Mouse (Mus musculus): Measurements from ENCODE around the gene Tcea3.

Gene Tcea3

GRCm38 (mm10) chr4:136282621-136283480 is 35.3 kb downstream of the Tcea3 start:
- no peak for DNase-seq (ENCODE audit: low spot score)

GRCm38 (mm10) chr4:136283783-136284182 is 36.3 kb downstream of the Tcea3 start:
- no peak for DNase-seq (ENCODE audit: low spot score)

GRCm38 (mm10) chr4:136284455-136284854 is 36.9 kb downstream of the Tcea3 start, which contains the start of gene Zfp46:
Zfp46 (plus strand) TSS chr4:136284683.
- DNase-seq (ENCODE audit: low spot score), result peak; percentile 76

GRCm38 (mm10) chr4:136284891-136285290 is 37.4 kb downstream of the Tcea3 start:
- no peak for DNase-seq (ENCODE audit: low spot score)

- peak; percentile 93 for DNase-seq (ENCODE audit: low spot score)
These were observed 37.9 kb downstream of the Tcea3 start for GRCm38 (mm10) chr4:136285348-136285810.

- peak; percentile 95 for DNase-seq (ENCODE audit: low spot score)
These were observed 38.4 kb downstream of the Tcea3 start for GRCm38 (mm10) chr4:136285811-136286371.

GRCm38 (mm10) chr4:136289918-136290780 is 42.6 kb downstream of the Tcea3 start:
- no peak for DNase-seq (ENCODE audit: low spot score)

GRCm38 (mm10) chr4:136290781-136291595 is 43.5 kb downstream of the Tcea3 start:
- DNase-seq (ENCODE audit: low spot score), result no peak

GRCm38 (mm10) chr4:136291692-136292091 is 44.2 kb downstream of the Tcea3 start:
- DNase-seq (ENCODE audit: low spot score), result no peak

GRCm38 (mm10) chr4:136295941-136296340 is 48.4 kb downstream of the Tcea3 start:
- no peak for DNase-seq (ENCODE audit: low spot score)

- no peak for DNase-seq (ENCODE audit: low spot score)
These were observed 54.9 kb downstream of the Tcea3 start for GRCm38 (mm10) chr4:136302462-136302861.

GRCm38 (mm10) chr4:136304181-136304580 is 56.7 kb downstream of the Tcea3 start:
- DNase-seq (ENCODE audit: low spot score), result no peak

GRCm38 (mm10) chr4:136308355-136308754 is 60.8 kb downstream of the Tcea3 start:
- no peak for DNase-seq (ENCODE audit: low spot score)

- DNase-seq (ENCODE audit: low spot score), result no peak
These were observed 62.3 kb downstream of the Tcea3 start for GRCm38 (mm10) chr4:136309780-136310179.

- DNase-seq (ENCODE audit: low spot score), result peak; percentile 93
These were observed 62.9 kb downstream of the Tcea3 start, which contains the start of gene Hnrnpr for GRCm38 (mm10) chr4:136310229-136311041. Hnrnpr (plus strand) TSS chr4:136310942.

- no peak for DNase-seq (ENCODE audit: low spot score)
These were observed 63.8 kb downstream of the Tcea3 start for GRCm38 (mm10) chr4:136311042-136311999.

- DNase-seq (ENCODE audit: low spot score), result no peak
These were observed 65.1 kb downstream of the Tcea3 start for GRCm38 (mm10) chr4:136312616-136313015.

- no peak for DNase-seq (ENCODE audit: low spot score)
These were observed 70.1 kb downstream of the Tcea3 start for GRCm38 (mm10) chr4:136317667-136318066.

GRCm38 (mm10) chr4:136320016-136320415 is 72.5 kb downstream of the Tcea3 start:
- DNase-seq (ENCODE audit: low spot score), result no peak
